Mouse (Mus musculus) CH12.LX (cell line): ENCODE results near the gene Ptprd. TPM values are rescaled to one million over a fixed set of nuclear protein-coding genes. Genes with fewer than 3 reads are reported as not detected.

Experiments
- DNase-seq: peaks from one replicate; pipeline ENCODE4 v3.0.0-alpha.2; 2013; ENCODE audit errors: extremely low read depth
- H3K27ac ChIP-seq: 2 replicates; pipeline ENCODE4 v1.5.1; 2012; ENCODE audit warnings: low read depth, mild to moderate bottlenecking, control low read depth, moderate library complexity; ENCODE audit not compliant: insufficient read depth
- H3K27me3 ChIP-seq: replicated peaks from 2 replicates; pipeline ENCODE3; 2012; ENCODE audit warnings: inconsistent platforms
- H3K36me3 ChIP-seq, 2 experiments: replicated peaks in 1 of 2; 2 replicates each; pipeline versions ENCODE3 to v1.6.1; 2012; ENCODE audit warnings: inconsistent platforms in 1 of 2, low read length in 1 of 2, mild to moderate bottlenecking in 1 of 2, mixed read lengths in 1 of 2, moderate library complexity in 1 of 2; ENCODE audit not compliant: control insufficient read depth in 1 of 2, insufficient read depth in 1 of 2
- H3K4me1 ChIP-seq, 2 experiments: 2 replicates each; pipeline ENCODE4 v1.6.1; 2012; ENCODE audit warnings: inconsistent platforms in 1 of 2, moderate library complexity in 1 of 2; ENCODE audit not compliant: insufficient read depth in 2 of 2, control insufficient read depth in 1 of 2
- H3K4me2 ChIP-seq: 2 replicates; pipeline ENCODE4 v1.6.1; 2012; ENCODE audit warnings: low read depth, mild to moderate bottlenecking, control low read depth; ENCODE audit not compliant: poor library complexity, insufficient read depth, severe bottlenecking
- H3K4me3 ChIP-seq, 3 experiments: fragments of 150-350 bp in 1 of 3; sonication (generic) in 1 of 3; replicated peaks in 1 of 3; 2 replicates each; pipeline versions ENCODE3 to v1.5.1; 2011 to 2012; ENCODE audit warnings: low read depth in 2 of 3, low read length in 2 of 3, mild to moderate bottlenecking in 2 of 3, moderate library complexity in 2 of 3, control low read depth in 1 of 3, improper control_type of control experiment in 1 of 3, inconsistent platforms in 1 of 3, mixed read lengths in 1 of 3; ENCODE audit not compliant: poor library complexity in 1 of 3
- H3K79me2 ChIP-seq: replicated peaks from 2 replicates; pipeline ENCODE4 v1.6.1; 2012; ENCODE audit warnings: mild to moderate bottlenecking, moderate library complexity; ENCODE audit not compliant: control insufficient read depth, poor library complexity, insufficient read depth, severe bottlenecking; ENCODE audit errors: extremely low read depth
- H3K9ac ChIP-seq: 2 replicates; pipeline ENCODE4 v1.6.1; 2012; ENCODE audit warnings: low read depth, mild to moderate bottlenecking, control low read depth, moderate library complexity; ENCODE audit not compliant: insufficient read depth
- H3K9me3 ChIP-seq: replicated peaks from 2 replicates; pipeline ENCODE3; 2012; ENCODE audit warnings: low read length, inconsistent platforms, mixed read lengths
- E2F4 ChIP-seq: IDR thresholded peaks from 2 replicates; pipeline ENCODE4 v1.6.1; 2011; ENCODE audit warnings: low read depth, low read length, improper control_type of control experiment; ENCODE audit not compliant: insufficient replicate concordance
- ETS1 ChIP-seq: conservative IDR thresholded peaks from 2 replicates; pipeline ENCODE4 v1.6.1; 2012; ENCODE audit warnings: low read depth, mild to moderate bottlenecking, inconsistent platforms, low read length, improper control_type of control experiment, moderate library complexity
- GABPA ChIP-seq: IDR thresholded peaks from 2 replicates; pipeline ENCODE4 v1.6.1; 2012; ENCODE audit warnings: low read depth, low read length, improper control_type of control experiment, inconsistent platforms; ENCODE audit not compliant: insufficient replicate concordance
- HCFC1 ChIP-seq: IDR thresholded peaks from 2 replicates; pipeline ENCODE4 v1.6.1; 2012; ENCODE audit warnings: low read depth, mild to moderate bottlenecking, inconsistent platforms, low read length, improper control_type of control experiment
- KAT2A ChIP-seq: IDR thresholded peaks from 2 replicates; pipeline ENCODE4 v1.6.1; 2012; ENCODE audit warnings: low read length, improper control_type of control experiment, inconsistent platforms; ENCODE audit not compliant: insufficient replicate concordance
- MAFK ChIP-seq: IDR thresholded peaks from 2 replicates; pipeline ENCODE4 v1.6.1; 2011; ENCODE audit warnings: low read length, improper control_type of control experiment; ENCODE audit not compliant: insufficient replicate concordance
- MEF2A ChIP-seq: IDR thresholded peaks from 2 replicates; pipeline ENCODE4 v1.6.1; 2014; ENCODE audit warnings: low read depth, mild to moderate bottlenecking, inconsistent platforms, low read length, improper control_type of control experiment, borderline replicate concordance
- MYC ChIP-seq: IDR thresholded peaks from 2 replicates; pipeline ENCODE4 v1.6.1; 2011; ENCODE audit warnings: low read depth, mild to moderate bottlenecking, improper control_type of control experiment, low read length
- NRF1 ChIP-seq: IDR thresholded peaks from 2 replicates; pipeline ENCODE4 v1.6.1; 2014; ENCODE audit warnings: low read depth, mild to moderate bottlenecking, inconsistent platforms, low read length, improper control_type of control experiment, moderate library complexity
- PAX5 ChIP-seq: IDR thresholded peaks from 2 replicates; pipeline ENCODE4 v1.6.1; 2012; ENCODE audit warnings: low read length, inconsistent platforms, mixed read lengths
- RAD21 ChIP-seq: IDR thresholded peaks from 2 replicates; pipeline ENCODE4 v1.6.1; 2011; ENCODE audit warnings: low read depth, mild to moderate bottlenecking, low read length, improper control_type of control experiment, moderate library complexity
- RCOR1 ChIP-seq: conservative IDR thresholded peaks from 2 replicates; pipeline ENCODE4 v1.6.1; 2012; ENCODE audit warnings: low read depth, mild to moderate bottlenecking, inconsistent platforms, low read length, improper control_type of control experiment
- SIN3A ChIP-seq: IDR thresholded peaks from 2 replicates; pipeline ENCODE4 v1.6.1; 2012; ENCODE audit warnings: low read length, improper control_type of control experiment, inconsistent platforms
- TBP ChIP-seq: conservative IDR thresholded peaks from 2 replicates; pipeline ENCODE4 v1.6.1; 2011; ENCODE audit warnings: low read depth, low read length, improper control_type of control experiment
- USF2 ChIP-seq: conservative IDR thresholded peaks from 2 replicates; pipeline ENCODE4 v1.6.1; 2011; ENCODE audit warnings: low read depth, low read length, improper control_type of control experiment
- ZC3H11A ChIP-seq: IDR thresholded peaks from 2 replicates; pipeline ENCODE4 v1.6.1; 2012; ENCODE audit warnings: low read depth, mild to moderate bottlenecking, inconsistent platforms, low read length, improper control_type of control experiment
- ZMIZ1 ChIP-seq: IDR thresholded peaks from 2 replicates; pipeline ENCODE4 v1.6.1; 2012; ENCODE audit warnings: low read depth, mild to moderate bottlenecking, inconsistent platforms, low read length, improper control_type of control experiment
- ZNF384 ChIP-seq: IDR thresholded peaks from 2 replicates; pipeline ENCODE4 v1.6.1; 2012; ENCODE audit warnings: low read depth, low read length, improper control_type of control experiment, inconsistent platforms
- dilution Hi-C: fragments of 300-500 bp; cut with MboI; formaldehyde crosslinking; loops from 2 replicates; pipeline ENCODE4 v1.14.3; 2020; ENCODE audit warnings: low sequenced_read_pairs; ENCODE audit not compliant: extremely low pct_unique_long_range_greater_than_20kb, extremely low pct_ligation_motif_present
- in situ Hi-C: fragments of 300-500 bp; cut with MboI; formaldehyde crosslinking; loops from 3 replicates; pipeline ENCODE4 v1.14.3; 2019; ENCODE audit warnings: low sequenced_read_pairs, low pct_ligation_motif_present, low pct_unique_long_range_greater_than_20kb, mixed read lengths
- polyA plus RNA-seq: library from polyadenylated mRNA; unstranded; fragments of >175 nt; gene quantifications from 2 replicates; pipeline ENCODE4 v1.2.1, GENCODE M21; 2012; ENCODE audit warnings: low read depth; ENCODE audit not compliant: insufficient read length
- total RNA-seq, 2 experiments: library from RNA; depleted of rRNA; stranded (reverse); fragments of 300-350 nt in 1 of 2; fragments of >200 nt in 1 of 2; gene quantifications; 2 replicates each; pipeline ENCODE4 v1.2.3; 2012 to 2014

Ptprd gene
- total and polyA plus RNA-seq, 3 experiments, result not detected

DNA sequence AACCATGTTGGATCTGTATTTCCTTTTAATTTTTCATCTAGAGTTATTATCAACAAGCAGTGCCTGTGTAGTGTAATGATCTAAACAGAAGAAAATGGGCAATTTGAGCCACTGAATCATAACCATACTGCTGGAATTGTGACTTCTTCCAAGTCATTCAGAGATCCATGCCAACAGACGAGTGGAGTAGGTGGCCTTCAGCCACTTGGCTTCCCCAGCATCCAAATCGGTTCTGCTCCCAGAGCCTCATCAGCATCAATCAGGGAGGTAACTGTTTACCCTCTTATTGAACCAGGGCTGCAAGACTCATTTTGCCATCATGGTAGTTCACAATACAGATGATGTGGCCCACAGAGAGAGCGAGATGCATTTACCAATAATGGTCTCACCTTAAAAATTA is 1536.0 kb downstream of the Ptprd start:
- Histone ChIP-seq H3K4me3 (no peak overlapping the region), H3K9ac (no peak overlapping the region), H3K36me3 (no peaks in the 10 kb centered on the region), H3K4me1 (no peaks in the 10 kb centered on the region), H3K9me3 (peaks cover 19% of the 10 kb centered on the region), H3K79me2 (no peaks in the 10 kb centered on the region), H3K27me3 (no peaks in the 10 kb centered on the region), H3K4me2 (no peak overlapping the region), H3K27ac (no peak overlapping the region)
- in situ Hi-C loops (no loop called here), dilution Hi-C loops (no loop called here)
- no peak for DNase-seq
- no peak for TF ChIP-seq E2F4
- TF ChIP-seq MAFK, result no peak

DNA sequence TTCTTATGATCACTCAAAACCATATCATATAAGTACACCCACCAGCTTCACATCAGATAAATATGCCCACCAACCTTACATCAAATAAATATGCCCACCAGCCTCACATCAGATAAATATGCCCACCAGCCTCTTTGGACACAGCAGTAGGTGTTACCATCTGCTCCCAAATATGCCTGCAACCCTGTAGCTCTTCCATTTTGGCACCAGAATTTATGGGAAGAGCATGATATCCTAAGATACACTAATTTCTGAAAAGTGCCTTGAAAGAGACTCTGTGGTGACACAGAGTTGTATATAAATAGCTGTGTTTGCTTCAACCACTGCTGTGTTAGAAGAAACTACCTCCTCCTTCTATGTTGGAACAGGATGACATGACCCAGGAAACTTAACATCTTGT is 1538.5 kb downstream of the Ptprd start:
- Histone ChIP-seq H3K4me3 (no peak overlapping the region), H3K27ac (no peak overlapping the region), H3K4me2 (no peak overlapping the region), H3K36me3 (no peaks in the 10 kb centered on the region), H3K9ac (no peak overlapping the region), H3K4me1 (no peaks in the 10 kb centered on the region), H3K9me3 (peaks cover 20% of the 10 kb centered on the region), H3K27me3 (no peaks in the 10 kb centered on the region), H3K79me2 (no peaks in the 10 kb centered on the region)
- TF ChIP-seq USF2 (no peak), ZMIZ1 (no peak), GABPA (no peak), ETS1 (no peak), SIN3A (no peak), MEF2A (no peak), RCOR1 (no peak), PAX5 (no peak), NRF1 (no peak), ZNF384 (no peak), HCFC1 (no peak), KAT2A (no peak), TBP (no peak), RAD21 (no peak), ZC3H11A (no peak), MYC (no peak)
- DNase-seq, result no peak
- in situ Hi-C loops (no loop called here), dilution Hi-C loops (no loop called here)
